Mouse (Mus musculus) C2C12 (cell line): ENCODE results near the gene Irs1.

Experiments used
- CEBPB ChIP-seq: IDR thresholded peaks from one replicate; pipeline ENCODE4 v1.6.1; 2011; ENCODE audit warnings: low read depth, mild to moderate bottlenecking, control low read depth, moderate library complexity
- CTCF ChIP-seq: IDR thresholded peaks from one replicate; pipeline ENCODE4 v1.5.1; 2011; ENCODE audit not compliant: control insufficient read depth, insufficient read depth, insufficient read length
- MAX ChIP-seq: IDR thresholded peaks from one replicate; pipeline ENCODE4 v1.6.1; 2011; ENCODE audit warnings: mild to moderate bottlenecking, control low read depth
- MYOG ChIP-seq: IDR thresholded peaks from one replicate; pipeline ENCODE4 v1.6.1; 2011; ENCODE audit not compliant: control insufficient read depth, insufficient read length; ENCODE audit errors: extremely low read depth
- USF1 ChIP-seq: IDR thresholded peaks from one replicate; pipeline ENCODE4 v1.6.1; 2011; ENCODE audit warnings: low read depth, mild to moderate bottlenecking, control low read depth, moderate library complexity

GRCm38 (mm10) chr1:82199918-82200317 is 91.3 kb downstream of the Irs1 start:
- TF ChIP-seq MYOG = no peak
- no peak for TF ChIP-seq CTCF
- no peak for TF ChIP-seq MAX
- TF ChIP-seq USF1 = no peak
- TF ChIP-seq CEBPB = no peak
